8 mouse cellular contexts compared by ENCODE assay signal in the genomic region with DNA sequence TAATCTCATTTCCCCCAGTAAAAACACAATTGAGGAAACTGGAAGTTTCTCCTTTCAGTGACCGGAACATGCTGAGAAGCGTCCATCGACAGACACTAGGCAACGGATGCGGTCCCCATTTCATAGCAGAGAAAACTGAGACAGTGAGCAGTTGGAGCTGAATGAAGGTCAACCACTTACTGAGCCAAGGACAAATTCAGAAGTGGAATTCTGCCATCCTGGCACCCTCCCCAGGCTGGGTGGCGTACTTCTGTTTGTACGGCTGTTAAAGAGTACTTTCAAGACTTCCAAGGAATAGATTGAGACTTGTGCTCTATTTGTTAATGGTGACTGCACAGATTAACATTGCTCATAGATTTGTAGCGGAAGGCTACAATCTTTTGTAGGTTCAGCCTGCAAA. TPM values are rescaled to one million over a fixed set of nuclear protein-coding genes. Genes with fewer than 3 reads are reported as not detected.
DNase-seq lines count a peak whose midpoint lies in the region; ATAC-seq lines count a peak whose summit lies in the region.

No protein-coding gene starts in this region.

- H3K4me3 ChIP-seq in hindbrain, embryonic 14.5 days (replicated peaks; ENCODE audit: low read length): no peak overlapping the region
- H3K4me3 ChIP-seq in midbrain, embryonic 16.5 days (ENCODE audit: low read depth, low read length): no peak overlapping the region

- peak; percentile 53 for DNase-seq in layer of hippocampus, adult 11-12 months (ENCODE audit: low spot score)
- no peak for DNase-seq in layer of hippocampus, adult 9-10 months (ENCODE audit: low spot score)
- peak; percentile 40 to 51 for DNase-seq in cerebellum, postnatal 14 days
- DNase-seq in layer of hippocampus, adult 18-20 months (ENCODE audit: low spot score in 2 of 2): peak; percentile 43 to 65
- DNase-seq in ovary, postnatal 14 days (ENCODE audit: low spot score): peak; percentile 10
- DNase-seq in hindbrain, embryonic 14.5 days (ENCODE audit: low spot score): no peak

- H3K9ac ChIP-seq in hindbrain, embryonic 14.5 days: no peak overlapping the region
- H3K9ac ChIP-seq in midbrain, embryonic 16.5 days (ENCODE audit: low read depth, low read length): no peak overlapping the region

- no peaks in the 10 kb centered on the region for H3K27me3 ChIP-seq in hindbrain, embryonic 14.5 days (ENCODE audit: control insufficient read depth, insufficient read depth, low read length)
- H3K27me3 ChIP-seq in midbrain, embryonic 16.5 days (ENCODE audit: control insufficient read depth, insufficient read depth, low read depth, low read length): no peaks in the 10 kb centered on the region

- H3K4me2 ChIP-seq in hindbrain, embryonic 14.5 days (replicated peaks): no peak overlapping the region
- no peak overlapping the region for H3K4me2 ChIP-seq in midbrain, embryonic 16.5 days (ENCODE audit: low read length)

- no peaks in the 10 kb centered on the region for H3K4me1 ChIP-seq in hindbrain, embryonic 14.5 days (replicated peaks; ENCODE audit: control insufficient read depth, insufficient read depth, low read length)
- no peaks in the 10 kb centered on the region for H3K4me1 ChIP-seq in midbrain, embryonic 16.5 days (ENCODE audit: control insufficient read depth, insufficient read depth, low read length)

- 88% methylated on average over 8 of the region's 8 CpGs for WGBS in hindbrain, embryonic 14.5 days
- WGBS in midbrain, embryonic 16.5 days: 87% methylated on average over 8 of the region's 8 CpGs

- no peak overlapping the region for H3K27ac ChIP-seq in hindbrain, embryonic 14.5 days
- H3K27ac ChIP-seq in midbrain, embryonic 16.5 days (ENCODE audit: low read length): no peak overlapping the region

- no peaks in the 10 kb centered on the region for H3K36me3 ChIP-seq in hindbrain, embryonic 14.5 days (replicated peaks; ENCODE audit: control insufficient read depth, insufficient read depth)
- no peaks in the 10 kb centered on the region for H3K36me3 ChIP-seq in midbrain, embryonic 16.5 days (ENCODE audit: control insufficient read depth, insufficient read depth, low read length)

- no peaks in the 10 kb centered on the region for H3K9me3 ChIP-seq in hindbrain, embryonic 14.5 days (ENCODE audit: control insufficient read depth, low read length)
- no peaks in the 10 kb centered on the region for H3K9me3 ChIP-seq in midbrain, embryonic 16.5 days (replicated peaks; ENCODE audit: control insufficient read depth, low read length, poor library complexity, severe bottlenecking)

- no peak for ATAC-seq in hindbrain, embryonic 14.5 days (ENCODE audit: low FRiP score)
- no peak for ATAC-seq in megakaryocyte, adult 5-6 weeks (ENCODE audit: poor library complexity, severe bottlenecking)
- no peak for ATAC-seq in midbrain, embryonic 16.5 days

RNA-seq across cellular contexts. Expression of gene Bhlhe40, which starts 54.2 kb away (rescaled TPM):
- total RNA-seq in layer of hippocampus, adult 18-20 months (2021): 100 to 1,000 TPM; 119 to 123 TPM
- polyA plus RNA-seq in hindbrain, embryonic 14.5 days (2014; fragmentation: Nextera tagmentation; extraction: Ambion mirVana): 4.8 and 5.8 TPM in 2 replicates
- total RNA-seq in megakaryocyte, adult 5-6 weeks (2015): 5.7 and 11.9 TPM in 2 replicates
- total RNA-seq in megakaryocyte, adult 5-6 weeks (2017): 11.6 and 14.3 TPM in 2 replicates
- 6.6 and 7.8 TPM in 2 replicates for polyA plus RNA-seq in midbrain, embryonic 16.5 days (2015; fragmentation: Nextera tagmentation; extraction: Ambion mirVana)

Comparison
In these comparisons a context has a peak if more than half of its experiments do, and no peak if none do; other contexts are left out.
1. DNase-seq: peak in layer of hippocampus, adult 11-12 months (single experiment), cerebellum, postnatal 14 days (2 of 2), layer of hippocampus, adult 18-20 months (2 of 2) and ovary, postnatal 14 days (single experiment); none in layer of hippocampus, adult 9-10 months (single experiment) and hindbrain, embryonic 14.5 days (single experiment).
2. RNA of gene Bhlhe40, which starts 54.2 kb away (total RNA-seq): 119 to 123 TPM in layer of hippocampus, adult 18-20 months; 5.7 to 14.3 TPM in megakaryocyte, adult 5-6 weeks; every median in the first group is over 4 times any median in the second.